Mouse (Mus musculus) thymus, postnatal 0 days (tissue): ENCODE data around the gene Gm13871. TPM values are rescaled to one million over a fixed set of nuclear protein-coding genes. Genes with fewer than 3 reads are reported as not detected.
"Not testable (repeated sequence)": the region's sequence is repeated elsewhere in the genome, so short reads cannot be mapped to it uniquely, and the experiment has no call there.

Experiments
- DNase-seq: peaks from one replicate; pipeline ENCODE4 v3.0.0-alpha.2; 2015; ENCODE audit warnings: low spot score
- polyA plus RNA-seq: library from polyadenylated mRNA; unstranded; fragments of >200 nt; fragmentation: Nextera tagmentation; extraction: Ambion mirVana; gene quantifications from 2 replicates; pipeline ENCODE4 v1.2.1, GENCODE M21; 2015

Gm13871 gene
- polyA plus RNA-seq = not detected in 2 replicates

DNA sequence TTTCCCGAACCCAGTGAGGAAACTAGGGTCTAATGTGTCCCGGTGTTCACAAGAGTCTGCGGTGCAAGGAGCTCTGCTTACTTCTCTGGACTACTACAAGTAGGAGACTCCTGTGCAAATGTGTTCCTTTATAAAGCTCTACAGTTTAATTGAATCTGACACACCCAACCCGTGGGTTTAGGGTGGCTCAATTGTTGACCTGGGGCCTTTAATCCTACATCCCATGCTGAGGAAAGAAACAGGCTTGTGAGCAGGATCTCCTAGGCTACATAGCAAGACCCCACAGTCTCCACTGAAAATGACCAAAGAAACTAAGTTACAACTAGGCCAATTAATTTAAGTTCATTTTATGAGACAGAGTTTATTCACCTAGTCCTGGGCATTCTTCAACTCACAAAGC lies at the start of gene Gm13871:
Gene Gm13871 (minus strand): TSS at position 101 of the 400 bp plus-strand sequence.
- DNase-seq = not testable (repeated sequence)

DNA sequence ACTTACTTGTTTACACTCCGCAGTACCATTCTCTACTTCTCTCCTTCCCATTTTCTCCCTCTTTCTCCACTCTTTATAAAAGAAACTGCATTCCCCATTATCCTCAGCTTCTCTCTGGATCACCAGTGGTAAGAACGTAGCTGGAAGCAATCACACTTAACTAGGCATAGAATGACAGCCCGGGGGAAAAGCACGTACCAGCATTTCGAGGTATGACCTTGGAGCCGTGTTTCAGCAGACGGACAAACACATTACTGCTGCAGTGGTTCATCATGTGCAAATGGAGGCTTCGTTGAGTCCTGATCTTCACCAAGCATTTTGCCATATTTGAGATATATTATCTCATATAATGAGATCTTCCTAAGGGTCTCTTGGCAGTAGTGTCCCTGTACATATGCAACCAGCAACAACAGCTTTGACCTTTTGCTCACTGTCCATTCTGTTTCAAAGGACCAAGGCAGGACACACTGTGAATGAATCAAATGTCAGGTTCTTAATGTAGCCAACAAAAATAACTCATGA lies 44.7 kb upstream of the Gm13871 start, which contains the start of gene 2310002L09Rik:
Gene 2310002L09Rik (minus strand): TSS at position 472 of the 522 bp plus-strand sequence.
- no peak for DNase-seq

DNA sequence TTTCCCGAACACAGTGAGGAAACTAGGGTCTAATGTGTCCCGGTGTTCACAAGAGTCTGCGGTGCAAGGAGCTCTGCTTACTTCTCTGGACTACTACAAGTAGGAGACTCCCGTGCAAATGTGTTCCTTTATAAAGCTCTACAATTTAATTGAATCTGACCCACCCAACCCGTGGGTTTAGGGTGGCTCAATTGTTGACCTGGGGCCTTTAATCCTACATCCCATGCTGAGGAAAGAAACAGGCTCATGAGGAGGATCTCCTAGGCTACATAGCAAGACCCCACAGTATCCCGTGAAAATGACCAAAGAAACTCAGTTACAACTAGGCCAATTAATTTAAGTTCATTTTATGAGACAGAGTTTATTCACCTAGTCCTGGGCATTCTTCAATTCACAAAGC lies 14.9 kb upstream of the Gm13871 start, which contains the start of gene Gm11756:
Gene Gm11756 (minus strand): TSS at position 101 of the 400 bp plus-strand sequence.
- DNase-seq = not testable (repeated sequence)

- DNase-seq = not testable (repeated sequence)
Measured at GRCm38 (mm10) chr4:73891012-73891411, 14.7 kb downstream of the Gm13871 start, which contains the start of gene Gm11757. Gene Gm11757 (minus strand): TSS chr4:73891112.

- not testable (repeated sequence) for DNase-seq
Measured at GRCm38 (mm10) chr4:73876166-73876565, 29.6 kb downstream of the Gm13871 start, which contains the start of gene Gm11758. Gene Gm11758 (minus strand): TSS chr4:73876266.

Other genes starting within 250 kb of the Gm13871 start
- 0.15 TPM in 1 of 2 replicates, not detected in the other for gene Gm11239, start 237.6 kb downstream of the Gm13871 start, polyA plus RNA-seq
- not detected in 2 replicates for gene Gm428, start 222.4 kb downstream of the Gm13871 start, polyA plus RNA-seq
- 2.2 TPM in 2 replicates for gene Rasef, start 115.0 kb downstream of the Gm13871 start, polyA plus RNA-seq
- not detected in 2 replicates for gene Gm11758, start 29.7 kb downstream of the Gm13871 start, polyA plus RNA-seq
- gene Gm11757, start 14.8 kb downstream of the Gm13871 start, polyA plus RNA-seq = not detected in 2 replicates
- not detected in 2 replicates for gene Gm11756, start 14.8 kb upstream of the Gm13871 start, polyA plus RNA-seq
- 0.12 and 0.24 TPM in 2 replicates for gene 2310002L09Rik, start 44.9 kb upstream of the Gm13871 start, polyA plus RNA-seq
- gene Frmd3, start 107.5 kb upstream of the Gm13871 start, polyA plus RNA-seq = 0.15 and 0.25 TPM in 2 replicates